Mouse (Mus musculus) gastrocnemius, adult 2 months (tissue): ENCODE measurements around the gene Zfp384. TPM values are rescaled to one million over a fixed set of nuclear protein-coding genes. Genes with fewer than 3 reads are reported as not detected.

Experiments
- DNase-seq: peaks from one replicate; pipeline ENCODE4 v3.0.0; 2022
- H3K27ac ChIP-seq: fragments of 200-600 bp; 2 replicates; pipeline ENCODE4 v1.8.1; 2022; ENCODE audit warnings: mild to moderate bottlenecking
- H3K4me3 ChIP-seq: fragments of 200-600 bp; 2 replicates; pipeline ENCODE4 v1.8.1; 2022; ENCODE audit warnings: mild to moderate bottlenecking, moderate library complexity
- CTCF ChIP-seq: fragments of 200-600 bp; IDR thresholded peaks from 2 replicates; pipeline ENCODE4 v1.8.1; 2022; ENCODE audit warnings: antibody characterized with exemption, mild to moderate bottlenecking, moderate library complexity
- intact Hi-C: fragments of 180-260 bp; cut with DNase I; formaldehyde crosslinking; loops from one replicate; pipeline ENCODE4 v1.15.1; 2025
- total RNA-seq, 2 experiments: library from RNA; stranded (reverse); gene quantifications; 2 replicates each; pipeline ENCODE4 v1.2.3; 2021

The Zfp384 gene
- total RNA-seq, 2 experiments from 2014 or later = 24.4 to 28.0 TPM

- no peak within 1 kb of the TSS for H3K27ac ChIP-seq
- DNase-seq = no peak
- H3K4me3 ChIP-seq = no peak within 1 kb of the TSS
- no peak for TF ChIP-seq CTCF
- intact Hi-C loops = no loop called here
These were observed 58.6 kb downstream of the Zfp384 start, which contains the start of gene Lpar5 for GRCm38 (mm10) chr6:125067571-125067995. TSS of gene Lpar5 (plus strand) at chr6:125067920.

GRCm38 (mm10) chr6:125071170-125071895 lies 62.4 kb downstream of the Zfp384 start:
- H3K27ac ChIP-seq = no peak overlapping the region
- intact Hi-C loops = no loop called here
- no peak for TF ChIP-seq CTCF
- DNase-seq = no peak
- no peak overlapping the region for H3K4me3 ChIP-seq

GRCm38 (mm10) chr6:125071896-125072279 lies 62.9 kb downstream of the Zfp384 start:
- intact Hi-C loops = no loop called here
- Histone ChIP-seq H3K27ac (no peak overlapping the region), H3K4me3 (no peak overlapping the region)
- TF ChIP-seq CTCF = no peak
- DNase-seq = no peak

- no peak for TF ChIP-seq CTCF
- H3K27ac ChIP-seq = no peak overlapping the region
- intact Hi-C loops = no loop called here
- no peak for DNase-seq
- no peak overlapping the region for H3K4me3 ChIP-seq
These were observed 64.9 kb downstream of the Zfp384 start for GRCm38 (mm10) chr6:125073825-125074224.

DNA sequence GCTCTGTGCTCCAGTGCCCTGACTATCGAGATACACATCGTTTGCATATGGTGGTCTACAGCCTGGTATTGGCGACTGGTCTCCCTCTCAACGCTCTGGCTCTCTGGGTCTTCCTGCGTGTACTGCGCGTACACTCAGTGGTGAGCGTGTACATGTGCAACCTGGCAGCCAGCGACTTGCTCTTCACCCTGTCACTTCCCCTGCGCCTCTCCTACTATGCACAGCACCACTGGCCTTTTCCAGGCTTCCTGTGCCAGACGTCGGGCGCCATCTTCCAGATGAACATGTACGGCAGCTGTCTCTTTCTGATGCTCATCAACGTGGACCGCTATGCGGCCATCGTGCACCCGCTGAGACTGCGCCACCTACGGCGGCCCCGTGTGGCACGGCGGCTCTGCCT lies 72.4 kb downstream of the Zfp384 start:
- intact Hi-C loops = loop anchor here (5.0 kb wide), 1 partner anchor 164 kb away; no protein-coding TSS in a partner anchor
- peak overlapping the region; percentile 71 for H3K27ac ChIP-seq
- peak overlapping the region; percentile 73 for H3K4me3 ChIP-seq
- no peak for DNase-seq
- no peak for TF ChIP-seq CTCF

- peak; percentile 91 for TF ChIP-seq CTCF
- peak; percentile 95 for DNase-seq
- H3K27ac ChIP-seq = peak overlapping the region; percentile 71
- intact Hi-C loops = loop anchor here (5.0 kb wide), 1 partner anchor 165 kb away; no protein-coding TSS in a partner anchor
- H3K4me3 ChIP-seq = peak overlapping the region; percentile 73
These were observed 73.0 kb downstream of the Zfp384 start for GRCm38 (mm10) chr6:125081797-125082560.

- TF ChIP-seq CTCF = no peak
- H3K4me3 ChIP-seq = no peak overlapping the region
- no peak for DNase-seq
- no peak overlapping the region for H3K27ac ChIP-seq
- intact Hi-C loops = loop anchor here (5.0 kb wide), 1 partner anchor 166 kb away; no protein-coding TSS in a partner anchor
These were observed 73.9 kb downstream of the Zfp384 start for GRCm38 (mm10) chr6:125082801-125083386.

GRCm38 (mm10) chr6:125084424-125084823 lies 75.5 kb downstream of the Zfp384 start:
- peak; percentile 87 for TF ChIP-seq CTCF
- Histone ChIP-seq H3K4me3 (no peak overlapping the region), H3K27ac (no peak overlapping the region; the same call in 1 of the 2 replicates)
- DNase-seq = peak; percentile 45
- intact Hi-C loops = loop anchor here (1.0 to 5.0 kb wide), 3 partner anchors 38 to 182 kb away; no protein-coding TSS in a partner anchor

Other genes with a start within 250 kb of the Zfp384 start
- gene Eno2, start 239.5 kb upstream of the Zfp384 start, total RNA-seq = 1 to 10 TPM; 1.2 to 2.0 TPM
- under 1 TPM in 1 of 2 experiments, not detected in 1; 0.48 TPM for gene Lrrc23, start 229.4 kb upstream of the Zfp384 start, total RNA-seq
- 1 to 10 TPM; 2.0 to 2.5 TPM for gene Spsb2, start 200.5 kb upstream of the Zfp384 start, total RNA-seq
- 1,000 to 10,000 TPM; 2,224 to 2,391 TPM for gene Tpi1, start 194.8 kb upstream of the Zfp384 start, total RNA-seq
- gene Usp5, start 179.7 kb upstream of the Zfp384 start, total RNA-seq = 10 to 100 TPM; 43.4 to 50.1 TPM
- gene Cdca3, start 179.6 kb upstream of the Zfp384 start, total RNA-seq = under 1 TPM; 0.26 to 0.31 TPM
- 1 to 10 TPM in 1 of 2 experiments, under 1 TPM in 1; 0.75 to 1.4 TPM for gene Gnb3, start 168.9 kb upstream of the Zfp384 start, total RNA-seq
- gene P3h3, start 151.4 kb upstream of the Zfp384 start, total RNA-seq = 1 to 10 TPM; 4.1 to 7.1 TPM
- gene Gpr162, start 145.2 kb upstream of the Zfp384 start, total RNA-seq = not detected
- not detected for gene Cd4, start 120.9 kb upstream of the Zfp384 start, total RNA-seq
- under 1 TPM; 0.11 to 0.13 TPM for gene Lag3, start 97.4 kb upstream of the Zfp384 start, total RNA-seq
- 10 to 100 TPM; 65.5 to 99.4 TPM for gene Ptms, start 89.0 kb upstream of the Zfp384 start, total RNA-seq
- gene Mlf2, start 77.8 kb upstream of the Zfp384 start, total RNA-seq = 100 to 1,000 TPM; 202 to 204 TPM
- gene Cops7a, start 43.6 kb upstream of the Zfp384 start, total RNA-seq = 100 to 1,000 TPM; 108 to 115 TPM
- gene Pianp, start 12.5 kb upstream of the Zfp384 start, total RNA-seq = under 1 TPM; 0.22 to 0.41 TPM
- gene Ing4, start 30.6 kb downstream of the Zfp384 start, total RNA-seq = 10 to 100 TPM; 26.8 to 28.3 TPM
- 1 to 10 TPM; 2.4 to 4.5 TPM for gene Acrbp, start 40.5 kb downstream of the Zfp384 start, total RNA-seq
- gene Lpar5, start 58.8 kb downstream of the Zfp384 start, total RNA-seq = not detected
- 10 to 100 TPM; 68.8 to 71.2 TPM for gene Chd4, start 86.8 kb downstream of the Zfp384 start, total RNA-seq
- 10 to 100 TPM; 17.9 to 18.1 TPM for gene Nop2, start 122.8 kb downstream of the Zfp384 start, total RNA-seq
- 1 to 10 TPM; 7.8 to 9.4 TPM for gene Iffo1, start 136.1 kb downstream of the Zfp384 start, total RNA-seq
- over 10,000 TPM in 1 of 2 experiments, 1,000 to 10,000 TPM in 1; 9,742 to 11,894 TPM for gene Gapdh, start 157.3 kb downstream of the Zfp384 start, total RNA-seq
- gene Ncapd2, start 182.6 kb downstream of the Zfp384 start, total RNA-seq = 1 to 10 TPM; 6.5 to 9.8 TPM
- gene Mrpl51, start 182.7 kb downstream of the Zfp384 start, total RNA-seq = 100 to 1,000 TPM; 214 to 262 TPM
- 10 to 100 TPM; 14.3 to 16.0 TPM for gene Vamp1, start 206.4 kb downstream of the Zfp384 start, total RNA-seq
- gene Tapbpl, start 222.7 kb downstream of the Zfp384 start, total RNA-seq = 1 to 10 TPM; 2.4 to 2.6 TPM
- under 1 TPM; 0.31 to 0.64 TPM for gene Cd27, start 227.9 kb downstream of the Zfp384 start, total RNA-seq